Mouse (Mus musculus) bone marrow, adult 2 months (tissue): ENCODE measurements around the gene Tnp2.

Source experiments
- CTCF ChIP-seq: fragments of 200-500 bp; IDR thresholded peaks from 2 replicates; pipeline ENCODE4 v1.5.1; 2011; ENCODE audit warnings: low read length, control low read depth; ENCODE audit not compliant: control insufficient read depth, insufficient read depth
- POLR2A ChIP-seq: fragments of 200-500 bp; IDR thresholded peaks from 2 replicates; pipeline ENCODE4 v1.6.1; 2011; ENCODE audit warnings: low read depth, mild to moderate bottlenecking, control low read depth, low read length, borderline replicate concordance; ENCODE audit not compliant: control insufficient read depth

DNA sequence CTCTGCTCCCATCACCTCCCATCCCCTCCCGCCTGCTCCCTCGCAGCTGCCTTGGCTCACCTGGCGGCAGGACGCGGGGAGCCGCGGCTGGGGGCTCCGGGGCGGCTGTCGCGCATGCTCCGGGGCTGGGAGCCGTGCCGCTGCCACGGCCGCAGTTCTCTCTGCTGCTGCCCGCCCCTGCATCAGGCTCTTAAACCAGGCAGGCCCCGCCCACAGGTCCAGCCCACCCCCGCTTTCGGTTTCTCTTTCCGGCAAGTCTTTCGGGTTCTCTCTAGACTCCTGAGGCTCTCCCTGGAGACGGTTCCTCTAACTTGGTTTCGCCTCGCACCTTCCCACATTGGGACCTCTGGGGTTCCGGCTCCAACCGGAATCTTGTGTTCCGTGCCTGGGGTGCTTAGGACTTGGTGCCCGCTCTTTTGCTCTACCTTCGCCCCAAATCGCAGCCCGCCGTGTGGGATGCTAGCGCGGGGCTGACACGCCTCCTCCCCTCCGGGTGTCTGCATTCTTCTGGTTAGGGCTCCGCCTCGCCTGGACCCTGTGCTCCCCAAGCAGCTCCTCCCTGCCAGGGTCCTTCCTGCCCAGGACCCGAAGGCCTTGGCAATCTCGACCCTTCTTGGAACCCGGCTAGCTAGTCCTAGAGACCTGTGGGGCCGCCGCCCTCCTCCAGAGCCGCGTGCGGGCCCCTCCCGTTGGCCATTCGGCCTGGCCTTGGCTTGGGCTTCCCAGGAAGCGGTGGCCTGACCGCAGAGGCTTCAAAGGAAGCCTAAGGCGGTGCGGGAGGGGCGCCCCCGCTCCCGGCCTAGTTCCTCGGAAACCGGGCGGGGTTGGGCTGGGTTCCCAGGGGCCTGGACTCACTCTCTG is 2.9 kb downstream of the Tnp2 start, which contains the start of gene Socs1:
- TF ChIP-seq POLR2A (peak; percentile 88; the same call in 1 of the 2 replicates), CTCF (no peak)
